Mouse (Mus musculus) liver, embryonic 14.5 days (tissue): ENCODE measurements around the gene Olfr3.

Experiments used
- CTCF ChIP-seq: IDR thresholded peaks from 2 replicates; pipeline ENCODE4 v1.5.1; 2016; ENCODE audit warnings: antibody characterized with exemption, low read depth, control low read depth
- EP300 ChIP-seq: IDR thresholded peaks from 2 replicates; pipeline ENCODE4 v1.6.1; 2016; ENCODE audit warnings: antibody characterized with exemption, low read depth

DNA sequence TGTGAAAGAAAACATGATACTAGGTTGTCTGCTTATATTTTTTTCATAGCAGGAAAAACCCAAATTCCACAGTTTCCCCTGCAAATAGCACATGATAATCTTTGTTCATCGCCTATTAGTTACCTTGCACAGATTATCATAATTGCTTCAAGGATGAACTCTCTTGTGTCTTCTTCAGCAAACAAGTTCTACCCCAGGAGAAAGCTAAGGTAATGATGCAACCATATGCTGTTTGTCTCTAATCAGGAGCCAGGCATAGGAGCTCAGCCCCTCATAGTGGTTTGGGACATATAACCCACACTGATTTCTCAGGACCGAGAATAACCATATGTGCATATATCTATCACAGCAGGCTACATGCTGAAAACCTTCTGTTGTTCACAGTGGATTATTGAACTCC lies 26.6 kb downstream of the Olfr3 start, which contains the start of gene Olfr50:
- TF ChIP-seq CTCF (no peak), EP300 (no peak)
